ENCODE assay signal across 7 mouse cellular contexts in genomic region chr6:94681446-94682269, GRCm38 (mm10). TPM values are rescaled to one million over a fixed set of nuclear protein-coding genes. Genes with fewer than 3 reads are reported as not detected.
DNase-seq lines count a peak whose midpoint lies in the region; ATAC-seq and TF ChIP-seq lines count a peak whose summit lies in the region.

No protein-coding gene starts in this region.

- no peak overlapping the region for H3K4me3 ChIP-seq in midbrain, embryonic 13.5 days (replicated peaks)
- H3K4me3 ChIP-seq in midbrain, embryonic 11.5 days (ENCODE audit: low read depth, low read length): no peak overlapping the region
- 0 out of 2 replicates have a peak overlapping the region, but pooled peaks have one; percentile 3 for H3K4me3 ChIP-seq in brown adipose tissue, adult 24 weeks (ENCODE audit: insufficient read depth, low read depth, low read length)
- no peak overlapping the region for H3K4me3 ChIP-seq in intestine, postnatal 0 days (ENCODE audit: low read depth, low read length)

- H3K9me3 ChIP-seq in midbrain, embryonic 13.5 days: no peaks in the 10 kb centered on the region
- H3K9me3 ChIP-seq in midbrain, embryonic 11.5 days (ENCODE audit: control insufficient read depth, low read length): no peaks in the 10 kb centered on the region
- no peaks in the 10 kb centered on the region for H3K9me3 ChIP-seq in intestine, postnatal 0 days (ENCODE audit: control insufficient read depth)

- H3K4me2 ChIP-seq in midbrain, embryonic 13.5 days (replicated peaks): 0 out of 2 replicates have a peak overlapping the region, but pooled peaks have one; percentile 5
- no peak overlapping the region for H3K4me2 ChIP-seq in midbrain, embryonic 11.5 days
- peak overlapping the region; percentile 33 for H3K4me2 ChIP-seq in intestine, postnatal 0 days (replicated peaks; ENCODE audit: low read depth)

- 58% methylated on average over 15 of the region's 15 CpGs for WGBS in midbrain, embryonic 13.5 days
- 68% methylated on average over 15 of the region's 15 CpGs for WGBS in midbrain, embryonic 11.5 days
- 25% methylated on average over 15 of the region's 15 CpGs for WGBS in intestine, postnatal 0 days

- H3K4me1 ChIP-seq in midbrain, embryonic 13.5 days (replicated peaks): peaks cover 67% of the 10 kb centered on the region
- peaks cover 26% of the 10 kb centered on the region for H3K4me1 ChIP-seq in midbrain, embryonic 11.5 days (ENCODE audit: control insufficient read depth, insufficient read depth, low read length)
- H3K4me1 ChIP-seq in brown adipose tissue, adult 24 weeks (ENCODE audit: control insufficient read depth, insufficient read depth, insufficient read length, low read length): peaks cover 31% of the 10 kb centered on the region
- H3K4me1 ChIP-seq in intestine, postnatal 0 days (replicated peaks; ENCODE audit: control insufficient read depth, insufficient read depth, low read length): peaks cover 54% of the 10 kb centered on the region

- 0 out of 2 replicates have a peak overlapping the region, but pooled peaks have one; percentile 1 for H3K9ac ChIP-seq in midbrain, embryonic 13.5 days (replicated peaks)
- no peak overlapping the region for H3K9ac ChIP-seq in midbrain, embryonic 11.5 days (ENCODE audit: low read length)
- no peak overlapping the region for H3K9ac ChIP-seq in intestine, postnatal 0 days (ENCODE audit: low read depth, low read length)

- ATAC-seq in midbrain, embryonic 13.5 days: no peak
- no peak for ATAC-seq in midbrain, embryonic 11.5 days (ENCODE audit: low FRiP score)
- no peak for ATAC-seq in intestine, postnatal 0 days

- H3K27me3 ChIP-seq in midbrain, embryonic 13.5 days: no peaks in the 10 kb centered on the region
- H3K27me3 ChIP-seq in midbrain, embryonic 11.5 days (ENCODE audit: control insufficient read depth, insufficient read depth, low read length): no peaks in the 10 kb centered on the region
- no peaks in the 10 kb centered on the region for H3K27me3 ChIP-seq in intestine, postnatal 0 days (replicated peaks; ENCODE audit: control insufficient read depth, insufficient read depth, low read length)

- 0 out of 2 replicates have a peak overlapping the region, but pooled peaks have one; percentile 3 for H3K27ac ChIP-seq in midbrain, embryonic 13.5 days
- no peak overlapping the region for H3K27ac ChIP-seq in midbrain, embryonic 11.5 days (ENCODE audit: low read depth, low read length)
- H3K27ac ChIP-seq in brown adipose tissue, adult 24 weeks (replicated peaks; ENCODE audit: low read depth, low read length): peak overlapping the region; percentile 34
- peak overlapping the region; percentile 11; the same call in 1 of the 2 replicates for H3K27ac ChIP-seq in intestine, postnatal 0 days (ENCODE audit: low read depth, low read length)

- no peak for TF ChIP-seq CTCF in intestine, postnatal 0 days (IDR thresholded peaks at IDR 0.05; ENCODE audit: low read depth)

- H3K36me3 ChIP-seq in midbrain, embryonic 13.5 days: no peaks in the 10 kb centered on the region
- no peaks in the 10 kb centered on the region for H3K36me3 ChIP-seq in midbrain, embryonic 11.5 days (ENCODE audit: control insufficient read depth, insufficient read depth, low read length)
- no peaks in the 10 kb centered on the region for H3K36me3 ChIP-seq in intestine, postnatal 0 days (ENCODE audit: control insufficient read depth, insufficient read depth)

- DNase-seq in midbrain, embryonic 11.5 days (ENCODE audit: low spot score, missing footprints): no peak
- peak; percentile 59 for DNase-seq in thymus, postnatal 14 days
- DNase-seq in embryo, embryonic 10.5 days (ENCODE audit: low spot score): no peak
- no peak for DNase-seq in ovary, postnatal 10 days (ENCODE audit: low spot score)

RNA-seq across cellular contexts. Expression of gene Lrig1, which starts 18.3 kb away (rescaled TPM):
- polyA plus RNA-seq in midbrain, embryonic 13.5 days (2015; fragmentation: Nextera tagmentation; extraction: Ambion mirVana): 10.5 and 11.4 TPM in 2 replicates
- polyA plus RNA-seq in midbrain, embryonic 11.5 days (2014; fragmentation: Nextera tagmentation; extraction: Ambion mirVana): 15.9 and 17.4 TPM in 2 replicates
- polyA plus RNA-seq in brown adipose tissue, adult 24 weeks (2012; ENCODE audit: insufficient read depth, insufficient read length, missing spikeins): 23.3 and 47.0 TPM in 2 replicates
- 13.3 and 13.4 TPM in 2 replicates for polyA plus RNA-seq in intestine, postnatal 0 days (2015; fragmentation: Nextera tagmentation; extraction: Ambion mirVana)
